8 mouse cellular contexts compared by ENCODE assay signal in genomic region chr17:27656011-27656399, GRCm38 (mm10). TPM values are rescaled to one million over a fixed set of nuclear protein-coding genes. Genes with fewer than 3 reads are reported as not detected.
A peak's percentile ranks its signal among the peaks of the same experiment; 100 is the strongest.
DNase-seq lines count a peak whose midpoint lies in the region; ATAC-seq and TF ChIP-seq lines count a peak whose summit lies in the region.

No protein-coding gene starts in this region.

- H3K4me2 ChIP-seq in forebrain, embryonic 12.5 days: peak overlapping the region; percentile 94
- H3K4me2 ChIP-seq in midbrain, embryonic 13.5 days (replicated peaks): peak overlapping the region; percentile 87

- H3K9ac ChIP-seq in ES-E14 (ENCODE audit: insufficient read depth, low read depth, low read length, poor library complexity, severe bottlenecking): no peak overlapping the region
- H3K9ac ChIP-seq in forebrain, embryonic 12.5 days: peak overlapping the region; percentile 66; the same call in 1 of the 2 replicates
- peak overlapping the region; percentile 78 for H3K9ac ChIP-seq in midbrain, embryonic 13.5 days (replicated peaks)

- no peaks in the 10 kb centered on the region for H3K9me3 ChIP-seq in ES-E14 (ENCODE audit: control insufficient read depth, insufficient read depth, low read depth, low read length)
- H3K9me3 ChIP-seq in forebrain, embryonic 12.5 days: no peaks in the 10 kb centered on the region
- H3K9me3 ChIP-seq in midbrain, embryonic 13.5 days: no peaks in the 10 kb centered on the region

- no peak overlapping the region for H3K27ac ChIP-seq in ES-E14 (ENCODE audit: insufficient read depth, low read depth, low read length, poor library complexity, severe bottlenecking)
- no peak overlapping the region for H3K27ac ChIP-seq in forebrain, embryonic 12.5 days
- no peak overlapping the region for H3K27ac ChIP-seq in midbrain, embryonic 13.5 days

- H3K4me3 ChIP-seq in ES-E14 (ENCODE audit: insufficient read depth in 1 of 2, low read depth in 1 of 2, low read length in 2 of 2, poor library complexity in 1 of 2, severe bottlenecking in 1 of 2): peak overlapping the region; percentile 68 to 72
- peak overlapping the region; percentile 55 for H3K4me3 ChIP-seq in forebrain, embryonic 12.5 days (replicated peaks)
- peak overlapping the region; percentile 62 for H3K4me3 ChIP-seq in midbrain, embryonic 13.5 days (replicated peaks)

- ATAC-seq in forebrain, embryonic 12.5 days (ENCODE audit: low FRiP score): no peak
- peak; percentile 16; the same call in 1 of the 2 replicates for ATAC-seq in midbrain, embryonic 13.5 days

- H3K27me3 ChIP-seq in forebrain, embryonic 12.5 days: peaks cover 46% of the 10 kb centered on the region
- peaks cover 27% of the 10 kb centered on the region for H3K27me3 ChIP-seq in midbrain, embryonic 13.5 days

- H3K36me3 ChIP-seq in ES-E14 (ENCODE audit: control insufficient read depth, insufficient read depth, low read length, poor library complexity, severe bottlenecking): no peaks in the 10 kb centered on the region
- no peaks in the 10 kb centered on the region for H3K36me3 ChIP-seq in forebrain, embryonic 12.5 days (replicated peaks)
- H3K36me3 ChIP-seq in midbrain, embryonic 13.5 days: no peaks in the 10 kb centered on the region

- peak; percentile 76 for DNase-seq in CD4-positive, CD25-positive, alpha-beta regulatory T cell, adult 2 months (ENCODE audit: low read depth, low spot score)
- no peak for DNase-seq in ES-E14 (ENCODE audit: low read depth, low spot score)
- peak; percentile 91 for DNase-seq in layer of hippocampus, adult 9-11 months
- DNase-seq in thymus, adult 18-20 months: peak; percentile 36 to 55
- DNase-seq in testis, postnatal 10 days (ENCODE audit: low spot score): no peak
- no peak for DNase-seq in heart, postnatal 4 days

- 8% methylated on average over 13 of the region's 14 CpGs for WGBS in forebrain, embryonic 12.5 days
- 3% methylated on average over 14 of the region's 14 CpGs for WGBS in midbrain, embryonic 13.5 days

- H3K4me1 ChIP-seq in ES-E14 (ENCODE audit: control insufficient read depth in 2 of 2, insufficient read depth in 2 of 2, low read length in 2 of 2, poor library complexity in 1 of 2): peaks cover 1 to 15% of the 10 kb centered on the region in 2 experiments; a peak in 1 of 4 replicates
- peaks cover 18% of the 10 kb centered on the region for H3K4me1 ChIP-seq in forebrain, embryonic 12.5 days
- peaks cover 18% of the 10 kb centered on the region for H3K4me1 ChIP-seq in midbrain, embryonic 13.5 days (replicated peaks)

- in situ Hi-C loops in ES-E14 (cut with MboI; ENCODE audit: low sequenced_read_pairs in 2 of 2, unreplicated experiment in 2 of 2): no loop called here

TF ChIP-seq in ES-E14, 5 proteins besides CTCF, POLR2A, EP300 and RAD21:
- TF ChIP-seq ZNF384 (IDR thresholded peaks at IDR 0.05; ENCODE audit: low read depth, low read length) (no peak), HCFC1 (IDR thresholded peaks at IDR 0.05; ENCODE audit: borderline replicate concordance, insufficient read depth, low read length) (no peak), MAFK (IDR thresholded peaks at IDR 0.05; ENCODE audit: insufficient read depth, low read depth, low read length) (no peak), CHD2 (IDR thresholded peaks at IDR 0.05; ENCODE audit: low read depth, low read length) (no peak), ZC3H11A (IDR thresholded peaks at IDR 0.05; ENCODE audit: borderline replicate concordance, low read depth, low read length) (no peak)

RNA-seq across cellular contexts. Expression of gene Pacsin1, which starts 0.7 kb away (rescaled TPM):
- total RNA-seq in ES-E14 (2012; rRNA removed): 7.9 and 8.8 TPM in 2 replicates
- polyA plus RNA-seq in forebrain, embryonic 12.5 days (2016; fragmentation: Nextera tagmentation; extraction: Ambion mirVana): 9.0 and 12.7 TPM in 2 replicates
- 19.9 and 23.6 TPM in 2 replicates for polyA plus RNA-seq in midbrain, embryonic 13.5 days (2015; fragmentation: Nextera tagmentation; extraction: Ambion mirVana)
- total RNA-seq in heart, postnatal 4 days (2021): under 1 TPM in 1 of 2 experiments, not detected in 1; 0.17 TPM

RNA-seq across cellular contexts. Expression of gene Rps10, which starts 19.5 kb away (rescaled TPM):
- 1,842 and 2,049 TPM in 2 replicates for total RNA-seq in ES-E14 (2012; rRNA removed)
- polyA plus RNA-seq in forebrain, embryonic 12.5 days (2016; fragmentation: Nextera tagmentation; extraction: Ambion mirVana): 699 and 734 TPM in 2 replicates
- 570 and 610 TPM in 2 replicates for polyA plus RNA-seq in midbrain, embryonic 13.5 days (2015; fragmentation: Nextera tagmentation; extraction: Ambion mirVana)
- total RNA-seq in heart, postnatal 4 days (2021): 100 to 1,000 TPM; 857 to 917 TPM

RNA-seq across cellular contexts. Expression of gene RPS10-NUDT3, which starts 21.0 kb away (rescaled TPM):
- not detected in 2 replicates for total RNA-seq in ES-E14 (2012; rRNA removed)
- not detected in 2 replicates for polyA plus RNA-seq in forebrain, embryonic 12.5 days (2016; fragmentation: Nextera tagmentation; extraction: Ambion mirVana)
- polyA plus RNA-seq in midbrain, embryonic 13.5 days (2015; fragmentation: Nextera tagmentation; extraction: Ambion mirVana): not detected in 2 replicates
- not detected for total RNA-seq in heart, postnatal 4 days (2021)

RNA-seq across cellular contexts. Expression of gene Nudt3, which starts 32.7 kb away (rescaled TPM):
- total RNA-seq in ES-E14 (2012; rRNA removed): 79.9 and 97.9 TPM in 2 replicates
- polyA plus RNA-seq in forebrain, embryonic 12.5 days (2016; fragmentation: Nextera tagmentation; extraction: Ambion mirVana): 170 and 178 TPM in 2 replicates
- 223 and 227 TPM in 2 replicates for polyA plus RNA-seq in midbrain, embryonic 13.5 days (2015; fragmentation: Nextera tagmentation; extraction: Ambion mirVana)
- 100 to 1,000 TPM; 340 to 371 TPM for total RNA-seq in heart, postnatal 4 days (2021)

Comparison
In these comparisons a context has a peak if more than half of its experiments do, and no peak if none do; other contexts are left out.
1. DNase-seq: peak in CD4-positive, CD25-positive, alpha-beta regulatory T cell, adult 2 months (single experiment), layer of hippocampus, adult 9-11 months (single experiment) and thymus, adult 18-20 months (2 of 2); none in ES-E14 (single experiment), testis, postnatal 10 days (single experiment) and heart, postnatal 4 days (single experiment).
2. Peak in every context shown above with its lines, with median percentiles within 50 percentile points of each other: H3K4me3 ChIP-seq.